Mouse (Mus musculus) heart, adult 2 months (tissue): Measurements from ENCODE around the gene Cnst.
A peak's percentile ranks its signal among the peaks of the same experiment; 100 is the strongest.

Source experiments
- CTCF ChIP-seq: fragments of 200-600 bp; IDR thresholded peaks from 2 replicates; pipeline ENCODE4 v1.8.1; 2022; ENCODE audit warnings: antibody characterized with exemption, mild to moderate bottlenecking, moderate library complexity
- EP300 ChIP-seq: fragments of 200-500 bp; IDR thresholded peaks from 2 replicates; pipeline ENCODE4 v1.6.1; 2011; ENCODE audit warnings: low read depth, low read length, control low read depth; ENCODE audit not compliant: insufficient read depth
- POLR2A ChIP-seq: fragments of 200-500 bp; IDR thresholded peaks from 2 replicates; pipeline ENCODE4 v1.6.1; 2011; ENCODE audit warnings: mild to moderate bottlenecking, low read depth, low read length, control low read depth; ENCODE audit not compliant: insufficient read depth

- no peak for TF ChIP-seq POLR2A
- TF ChIP-seq CTCF: no peak
- TF ChIP-seq EP300: 0 out of 2 replicates have a peak, but pooled peaks have one; percentile 15
Observed at GRCm38 (mm10) chr1:179548220-179548619, 2.0 kb downstream of the Cnst start.
